Mouse (Mus musculus): ENCODE results near the gene Gapvd1.
A peak's percentile ranks its signal among the peaks of the same experiment; 100 is the strongest.
"Not testable (repeated sequence)": the region's sequence is repeated elsewhere in the genome, so short reads cannot be mapped to it uniquely, and the experiment has no call there.

Gene Gapvd1

DNA sequence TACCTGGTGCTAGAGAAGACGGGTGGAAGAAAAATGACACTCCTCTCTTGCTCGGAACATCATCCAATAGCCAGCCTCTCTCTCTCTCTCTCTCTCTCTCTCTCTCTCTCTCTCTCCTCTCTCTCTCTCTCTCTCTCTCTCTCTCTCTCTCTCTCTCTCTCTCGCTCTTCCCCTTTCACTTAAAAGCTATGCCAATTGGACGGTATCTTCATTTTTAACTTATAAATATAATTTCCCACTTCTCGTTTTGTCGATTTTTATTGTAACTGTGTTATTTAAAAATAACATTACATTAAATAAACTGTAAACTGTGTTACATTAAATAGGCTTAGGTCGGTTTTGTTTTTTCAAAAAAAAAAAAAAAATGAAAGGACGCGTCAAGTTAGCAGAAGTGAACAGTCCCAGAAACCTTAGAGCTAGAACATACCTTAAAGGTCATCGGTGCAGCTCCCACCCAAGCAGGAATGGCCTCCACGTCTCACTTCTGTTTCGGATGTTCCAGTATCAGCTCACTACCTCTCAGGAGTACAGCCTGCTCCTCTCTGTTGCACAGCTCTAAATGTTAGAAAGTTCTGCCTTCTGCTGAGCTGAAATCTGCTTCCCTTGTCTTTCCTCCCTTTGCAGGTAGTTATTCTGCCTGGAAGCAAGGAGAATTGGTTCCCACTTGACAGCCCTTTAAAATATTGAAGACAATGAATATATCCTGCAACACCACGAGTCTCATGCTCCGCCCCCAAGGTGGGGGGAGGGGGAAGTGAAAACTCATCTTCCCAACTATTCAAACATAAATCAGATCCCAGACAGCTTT lies at the start of gene Gapvd1:
Gene Gapvd1 (minus strand): TSS at position 682 of the 808 bp plus-strand sequence.
- DNase-seq (ENCODE audit: low spot score in 2 of 2) = no peak

DNA sequence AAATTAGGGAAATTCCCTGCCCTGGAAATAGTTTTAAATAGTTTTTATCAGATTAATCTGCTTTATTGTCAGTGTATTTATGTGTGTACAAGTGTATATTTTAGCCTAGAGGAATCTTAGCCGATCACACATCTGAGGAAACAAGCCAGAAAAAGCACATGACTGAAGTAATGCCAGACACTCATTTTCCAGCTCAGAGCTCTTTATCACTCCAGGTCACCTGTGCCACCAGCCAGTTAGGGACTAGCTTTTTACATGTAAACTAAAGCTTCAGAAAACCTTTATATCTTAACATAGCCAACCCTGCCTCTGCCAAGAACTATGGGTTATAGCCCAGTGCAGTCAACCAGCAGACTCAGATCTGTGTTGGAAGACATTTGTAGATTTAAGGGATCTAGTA lies 49.8 kb upstream of the Gapvd1 start:
- no peak for DNase-seq (ENCODE audit: low spot score in 2 of 2)

DNA sequence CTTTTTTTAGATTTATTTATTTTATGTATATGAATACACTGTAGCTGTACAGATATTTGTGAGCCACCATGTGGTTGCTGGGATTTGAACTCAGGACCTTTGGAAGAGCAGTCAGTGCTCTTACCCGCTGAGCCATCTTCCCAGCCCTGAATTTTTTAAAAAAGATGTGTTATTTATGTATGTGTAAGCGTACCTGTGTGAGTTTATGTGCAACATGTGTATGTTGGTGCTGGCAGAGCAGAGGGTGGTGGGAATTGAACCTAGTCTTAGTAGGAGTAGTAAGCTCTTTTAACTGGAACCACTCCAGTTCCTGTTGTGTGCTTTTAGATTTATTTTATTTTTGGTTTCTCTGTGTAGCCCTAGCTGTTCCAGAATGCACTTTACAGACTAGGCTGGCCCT lies 49.1 kb upstream of the Gapvd1 start:
- no peak for DNase-seq (ENCODE audit: low spot score in 2 of 2)

DNA sequence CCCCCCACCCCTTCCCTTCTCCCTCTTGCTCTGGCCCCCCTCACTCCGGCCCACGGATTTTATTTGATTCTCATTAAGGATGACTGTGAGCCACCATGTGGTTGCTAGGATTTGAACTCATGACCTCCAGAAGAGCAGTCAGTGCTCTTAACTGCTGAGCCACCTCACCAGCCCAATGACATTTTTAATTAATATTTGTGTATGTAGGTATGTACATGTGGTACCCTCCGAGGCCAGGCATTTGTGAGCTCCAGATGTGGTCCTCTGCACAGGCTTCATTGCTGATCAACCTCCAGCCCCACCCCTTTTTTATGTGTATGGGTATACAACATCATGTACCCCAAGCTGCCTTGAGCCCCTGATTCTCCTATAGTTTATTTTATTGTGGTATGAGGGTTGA lies 48.7 kb upstream of the Gapvd1 start:
- DNase-seq (ENCODE audit: low spot score in 2 of 2) = no peak

DNA sequence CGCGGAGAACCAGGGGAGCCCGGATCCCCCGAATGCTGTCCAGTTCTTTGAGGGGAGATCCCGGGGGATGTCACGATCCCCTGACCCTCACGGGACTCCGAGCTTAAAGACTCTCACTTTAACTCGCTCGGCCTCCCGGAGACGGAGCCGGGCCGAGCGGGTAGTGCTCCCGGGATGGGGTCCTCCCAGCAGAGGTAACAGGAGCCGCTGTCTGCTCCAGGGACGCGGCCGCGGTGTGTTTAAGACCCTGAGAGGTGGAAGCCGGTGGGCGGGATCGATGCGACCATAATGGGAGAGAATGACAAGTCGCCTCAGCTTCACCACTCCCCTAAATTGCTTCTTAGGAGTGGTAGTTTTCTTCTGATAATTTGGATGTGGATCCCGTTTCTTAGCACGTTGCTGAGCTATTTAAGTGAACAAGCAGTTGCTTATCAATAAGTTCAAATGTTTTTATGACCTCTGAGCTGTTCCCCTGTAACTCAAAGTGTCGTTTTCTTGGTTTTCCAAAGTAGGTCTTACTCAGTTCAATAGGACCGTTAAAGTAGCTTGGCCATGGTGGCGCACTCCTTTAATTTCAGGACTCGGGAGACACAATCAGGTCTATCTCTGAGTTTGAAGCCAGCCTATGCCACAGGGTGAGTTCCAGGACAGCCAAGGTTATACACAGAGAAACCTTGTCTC lies 47.7 kb upstream of the Gapvd1 start:
- not testable (repeated sequence) for DNase-seq (ENCODE audit: low spot score in 2 of 2)

DNA sequence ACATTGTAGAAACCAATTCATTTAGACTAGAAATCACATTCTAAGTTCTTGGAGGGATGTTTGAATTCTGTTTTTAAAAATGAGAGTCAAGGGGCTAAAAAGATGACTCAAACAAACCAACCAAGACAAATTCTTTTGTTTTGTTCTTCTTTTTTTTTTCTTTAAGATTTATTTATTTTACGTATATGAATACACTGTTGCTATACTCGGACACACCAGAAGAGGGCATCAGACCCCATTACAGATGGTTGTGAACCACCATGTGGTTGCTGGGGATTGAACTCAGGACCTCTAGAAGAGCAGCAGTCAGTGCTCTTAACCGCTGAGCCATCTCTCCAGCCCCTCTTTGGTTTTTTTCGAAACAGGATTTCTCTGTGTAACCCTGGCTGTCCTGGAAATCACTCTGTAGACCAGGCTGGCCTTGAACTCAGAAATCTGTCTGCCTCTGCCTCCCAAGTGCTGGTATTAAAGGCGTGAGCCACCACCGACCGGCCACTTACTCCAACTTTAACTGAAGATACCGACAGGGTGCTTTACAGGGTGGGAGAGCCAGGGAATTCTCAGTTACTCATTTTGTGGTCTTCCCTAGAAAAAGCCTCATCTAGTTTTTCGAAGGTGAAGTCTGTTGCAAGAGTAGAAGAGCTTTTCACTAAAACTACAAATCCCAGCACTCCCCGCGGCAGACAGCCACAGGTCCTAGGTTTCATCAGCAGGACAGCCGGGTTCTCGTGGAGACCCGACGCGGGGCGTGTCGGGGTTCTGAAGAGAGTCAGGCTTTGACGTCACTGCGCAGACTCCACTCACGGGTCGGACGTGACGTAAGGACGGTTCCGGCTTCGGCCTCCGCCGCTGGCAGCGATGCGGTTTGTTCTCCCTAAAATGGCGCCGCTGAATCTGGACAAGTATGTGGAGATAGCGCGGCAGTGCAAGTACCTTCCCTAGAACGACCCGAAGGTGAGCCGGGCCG lies 46.8 kb upstream of the Gapvd1 start:
- peak; percentile 98 to 99 for DNase-seq (ENCODE audit: low spot score in 2 of 2)

DNA sequence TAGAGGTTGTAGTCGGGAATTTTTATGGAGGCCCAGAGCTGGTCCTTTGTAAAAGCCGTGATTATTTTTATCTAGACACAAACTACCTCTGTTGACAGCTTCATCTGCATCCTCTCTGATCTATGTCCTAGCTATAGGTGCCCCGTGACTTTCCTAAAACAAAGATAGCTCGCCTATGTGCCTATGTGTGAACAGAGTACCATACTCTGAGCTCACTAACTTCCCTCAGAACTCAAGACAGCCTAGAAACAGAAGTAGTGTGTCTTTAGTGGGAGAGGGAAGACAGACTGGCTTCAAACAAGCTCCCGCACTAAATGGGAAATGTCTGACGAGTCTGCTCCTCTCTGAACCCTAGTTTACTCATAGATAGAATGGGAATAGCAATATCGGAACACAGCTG lies 45.3 kb upstream of the Gapvd1 start:
- DNase-seq (ENCODE audit: low spot score in 2 of 2) = no peak

DNA sequence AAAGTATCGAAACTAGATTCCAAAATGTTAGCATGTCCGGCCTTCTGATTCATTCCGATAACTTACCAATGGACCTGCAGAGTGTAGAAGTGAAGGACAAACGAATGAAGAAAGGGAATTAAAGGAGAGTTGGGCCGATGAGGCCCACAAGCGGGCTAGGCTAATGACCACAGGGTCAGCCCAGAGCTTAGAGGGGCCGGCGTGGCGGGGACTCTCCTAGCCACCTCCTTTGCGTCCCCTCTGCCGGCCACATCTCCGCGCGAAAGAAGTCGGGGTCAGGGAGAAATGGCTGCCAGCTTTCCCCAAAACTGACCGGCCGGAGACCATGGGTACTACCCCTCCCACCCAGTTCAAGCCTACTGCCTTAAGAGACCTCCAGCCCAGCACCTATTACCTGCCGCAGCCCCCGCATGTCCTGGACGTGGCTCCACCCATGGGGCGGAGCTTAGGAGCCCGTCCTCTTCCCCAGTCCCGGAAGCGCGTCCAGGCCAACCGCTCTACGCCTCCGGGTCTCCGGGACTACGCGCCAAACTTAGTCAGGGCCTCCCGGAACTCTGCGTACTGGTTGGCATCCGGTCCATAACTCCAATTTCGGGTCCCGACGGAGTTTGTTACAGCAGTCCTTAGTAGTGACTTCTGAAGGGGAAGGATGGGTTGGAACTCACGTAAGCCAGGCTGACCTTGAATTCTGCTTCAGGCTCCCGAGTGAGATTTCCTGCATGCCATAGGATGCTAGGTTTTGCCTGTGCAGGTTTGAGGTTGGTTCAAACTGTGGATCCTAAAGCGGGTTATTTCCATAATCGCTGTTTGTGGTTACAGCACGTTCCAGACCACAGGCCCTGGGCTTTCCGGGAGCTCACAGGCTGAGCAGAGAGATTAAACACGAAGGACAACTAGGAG lies 44.6 kb upstream of the Gapvd1 start, which contains the start of gene Rabepk:
Gene Rabepk (minus strand): TSS at position 556 of the 900 bp plus-strand sequence.
- DNase-seq (ENCODE audit: low spot score in 2 of 2) = peak; percentile 60 to 74

DNA sequence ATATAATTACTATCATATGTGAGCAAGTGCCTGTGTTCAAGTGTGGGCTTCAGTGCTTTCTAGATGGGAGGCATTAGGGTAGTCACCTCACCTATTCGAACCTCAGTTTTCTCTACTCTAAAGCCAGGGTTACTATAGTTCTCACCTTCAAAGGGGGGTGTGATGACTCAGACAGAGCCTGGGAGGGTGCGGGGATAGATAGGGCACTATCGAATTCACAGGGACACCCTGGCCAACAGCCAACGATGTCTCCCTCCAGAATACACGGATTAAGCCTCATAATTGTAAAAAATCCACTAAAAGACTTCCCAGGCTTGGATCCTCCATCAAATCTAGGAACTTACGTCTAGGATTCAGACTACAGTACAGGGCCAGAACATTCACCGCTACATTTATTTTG lies 40.4 kb upstream of the Gapvd1 start:
- DNase-seq (ENCODE audit: low spot score in 2 of 2) = no peak

DNA sequence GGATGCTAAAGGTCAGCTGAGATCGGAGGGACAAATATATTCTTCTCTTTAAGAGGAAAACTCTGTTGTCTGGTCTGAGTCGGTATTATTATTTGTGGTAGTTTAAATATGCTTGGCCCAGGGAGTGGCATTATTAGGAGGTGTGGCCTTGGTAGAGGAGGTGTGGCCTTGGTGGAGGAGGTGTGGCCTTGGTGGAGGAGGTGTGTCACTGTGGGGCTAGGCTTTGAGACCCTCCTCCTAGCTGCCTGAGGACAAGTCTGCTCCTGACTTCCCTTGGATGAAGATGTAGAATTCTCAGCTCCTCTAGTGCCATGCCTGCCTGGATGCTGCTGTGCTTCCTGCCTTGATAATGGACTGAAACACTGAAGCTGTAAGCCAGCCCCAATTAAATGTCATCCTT lies 39.5 kb upstream of the Gapvd1 start:
- no peak for DNase-seq (ENCODE audit: low spot score in 2 of 2)

DNA sequence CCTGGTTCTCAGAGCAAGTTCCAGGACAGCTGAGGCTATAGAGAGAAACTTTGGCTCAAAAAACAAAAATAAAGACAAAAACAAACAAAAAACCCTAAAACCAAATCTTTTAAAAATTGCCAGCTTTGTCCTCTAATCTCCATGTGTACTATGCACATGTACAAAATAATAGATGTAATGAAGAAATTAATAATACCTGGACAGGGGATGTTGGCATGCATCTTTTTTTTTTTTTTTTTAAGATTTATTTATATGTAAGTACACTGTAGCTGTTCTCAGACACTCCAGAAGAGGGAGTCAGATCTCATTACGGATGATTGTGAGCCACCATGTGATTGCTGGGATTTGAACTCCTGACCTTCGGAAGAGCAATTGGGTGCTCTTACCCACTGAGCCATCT lies 37.5 kb upstream of the Gapvd1 start:
- not testable (repeated sequence) for DNase-seq (ENCODE audit: low spot score in 2 of 2)

DNA sequence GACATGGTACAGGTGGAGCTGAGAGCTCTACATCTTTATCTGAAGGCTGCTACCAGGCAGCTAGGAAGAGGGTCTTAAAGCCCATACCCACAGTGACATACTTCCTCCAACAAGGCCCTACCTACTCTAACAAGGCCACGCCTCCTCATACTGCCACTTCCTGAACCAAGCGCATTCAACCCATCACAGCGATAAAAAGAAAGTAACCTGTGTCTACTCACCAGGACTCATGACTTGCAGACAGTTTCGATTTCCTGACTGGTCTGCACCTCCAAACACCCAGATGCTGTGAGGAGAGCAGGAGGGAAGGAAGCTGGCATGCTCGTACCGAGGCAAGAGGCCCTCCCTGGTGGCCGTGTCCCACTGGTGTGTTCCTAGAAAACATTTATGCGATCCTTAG lies 35.2 kb upstream of the Gapvd1 start:
- DNase-seq (ENCODE audit: low spot score in 2 of 2) = no peak

DNA sequence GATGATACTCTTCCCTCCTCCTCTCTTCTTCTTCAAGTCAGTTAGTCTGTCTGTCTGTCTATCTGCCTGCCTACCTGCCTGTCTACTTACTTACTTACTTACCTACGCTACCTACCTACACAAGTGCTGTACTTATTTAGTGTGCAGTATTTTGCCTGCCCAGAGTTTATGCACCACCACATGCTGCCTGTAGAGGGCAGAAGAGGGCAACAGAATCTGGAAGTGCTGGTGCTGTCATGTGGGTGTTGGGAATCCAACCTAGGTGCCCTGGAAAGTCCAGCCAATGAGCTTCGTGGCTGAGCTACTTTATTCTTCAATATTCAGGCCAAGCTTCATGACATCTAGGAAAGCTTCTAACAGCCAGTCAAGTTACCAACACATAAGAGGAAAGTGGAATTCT lies 29.1 kb upstream of the Gapvd1 start:
- DNase-seq (ENCODE audit: low spot score in 2 of 2) = no peak

DNA sequence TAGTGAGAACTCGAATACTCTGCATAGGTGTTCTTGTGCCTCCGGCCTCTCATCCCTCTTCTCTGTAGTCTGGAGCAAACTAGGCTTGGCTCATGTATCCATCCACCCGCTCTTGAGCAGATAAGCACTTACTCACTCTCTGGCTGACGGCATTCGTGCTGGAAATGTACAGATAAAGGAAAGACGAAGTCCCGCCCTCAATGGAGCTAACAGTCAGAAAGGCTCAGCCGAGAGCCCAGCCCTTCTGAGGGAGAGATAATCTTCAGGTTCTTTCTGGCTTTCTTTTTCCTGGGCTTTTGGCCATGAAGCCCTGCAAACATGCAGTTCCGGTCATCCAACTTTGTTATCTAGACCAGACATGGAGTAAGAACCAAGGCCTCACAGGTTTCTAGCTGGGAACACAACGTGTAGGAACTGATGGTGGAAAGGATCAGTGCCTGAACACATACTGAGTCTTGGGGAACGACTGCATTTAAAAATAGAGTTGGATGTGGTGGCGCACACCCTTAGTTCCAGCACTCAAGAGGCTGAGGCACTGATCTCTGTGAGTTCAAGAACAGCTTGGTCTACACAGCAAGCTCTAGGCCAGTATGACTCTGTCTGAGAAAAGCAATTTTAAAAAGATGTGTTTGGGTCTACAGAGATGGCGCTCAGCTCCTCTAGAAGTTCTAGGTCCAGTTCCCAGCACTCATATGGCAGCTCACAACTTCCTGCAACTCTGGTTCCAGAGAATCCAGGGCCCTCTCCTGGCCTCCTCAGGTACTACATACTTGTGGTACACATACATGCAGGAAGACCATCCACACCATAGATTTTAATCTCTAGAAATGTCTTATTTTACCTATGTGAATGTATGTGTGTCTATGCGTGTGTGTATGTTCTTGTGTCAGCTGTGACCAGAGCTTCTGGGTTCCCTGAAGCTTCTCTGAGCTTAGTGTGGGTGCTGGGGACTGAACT lies 28.3 kb upstream of the Gapvd1 start:
- no peak for DNase-seq (ENCODE audit: low spot score in 2 of 2)

DNA sequence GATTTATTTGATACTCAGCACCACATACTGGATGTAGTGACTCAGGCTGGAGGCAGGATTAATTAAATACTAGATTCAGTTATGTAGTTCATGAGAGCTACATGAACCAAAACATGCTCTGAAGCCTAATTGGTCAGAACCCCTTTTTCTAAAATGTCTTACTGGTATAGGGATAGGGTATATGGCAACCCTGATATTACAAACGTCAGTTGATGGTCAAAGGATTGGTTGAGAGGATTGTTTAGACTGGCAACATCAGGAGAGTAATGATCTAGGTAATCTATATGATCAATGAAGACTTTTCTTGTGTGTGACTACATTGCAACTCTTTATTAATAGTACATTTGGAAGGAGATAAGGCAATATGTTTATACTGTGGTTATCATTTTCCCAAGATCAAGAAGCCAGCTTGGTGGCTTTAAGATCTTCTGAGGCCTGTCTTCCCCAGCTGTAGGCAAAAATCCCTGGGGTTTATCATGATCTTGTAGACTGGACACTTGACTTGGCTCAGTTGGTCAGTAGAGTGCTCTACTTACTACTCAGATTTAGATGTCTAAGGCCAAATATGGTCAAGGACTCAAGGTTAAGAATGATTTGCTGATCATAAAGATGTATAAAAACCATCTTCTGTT lies 22.3 kb upstream of the Gapvd1 start:
- no peak for DNase-seq (ENCODE audit: low spot score in 2 of 2)

DNA sequence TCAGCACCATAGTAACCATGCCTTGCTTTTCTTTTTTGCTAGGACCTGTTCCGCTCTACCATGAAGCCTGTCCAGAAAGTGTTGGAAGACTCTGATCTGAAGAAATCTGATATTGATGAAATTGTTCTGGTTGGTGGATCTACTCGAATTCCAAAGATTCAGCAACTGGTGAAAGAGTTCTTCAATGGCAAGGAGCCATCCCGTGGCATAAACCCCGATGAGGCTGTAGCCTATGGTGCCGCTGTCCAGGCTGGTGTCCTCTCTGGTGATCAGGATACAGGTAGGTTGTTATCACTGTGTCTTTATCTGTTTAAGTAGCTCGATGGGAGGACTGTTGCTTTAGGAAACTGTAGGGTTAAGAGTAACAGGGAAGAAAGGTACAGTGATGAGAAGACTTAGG lies 19.5 kb upstream of the Gapvd1 start:
- no peak for DNase-seq (ENCODE audit: low spot score in 2 of 2)

DNA sequence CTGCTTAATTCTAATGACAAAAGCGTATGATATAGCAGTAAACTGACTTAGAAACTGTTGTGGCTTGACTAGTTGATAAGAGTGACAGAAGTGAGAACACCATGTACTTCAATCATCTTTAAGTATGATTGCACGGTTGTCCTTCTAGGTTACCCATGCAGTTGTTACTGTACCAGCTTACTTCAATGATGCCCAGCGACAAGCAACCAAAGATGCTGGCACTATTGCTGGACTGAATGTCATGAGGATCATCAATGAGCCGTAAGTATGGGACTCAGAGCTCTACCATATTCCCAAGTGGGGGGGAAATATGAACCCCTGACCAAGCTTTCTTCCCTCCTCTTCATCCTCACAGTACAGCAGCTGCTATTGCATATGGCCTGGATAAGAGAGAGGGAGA lies 18.6 kb upstream of the Gapvd1 start:
- DNase-seq (ENCODE audit: low spot score in 2 of 2) = no peak

DNA sequence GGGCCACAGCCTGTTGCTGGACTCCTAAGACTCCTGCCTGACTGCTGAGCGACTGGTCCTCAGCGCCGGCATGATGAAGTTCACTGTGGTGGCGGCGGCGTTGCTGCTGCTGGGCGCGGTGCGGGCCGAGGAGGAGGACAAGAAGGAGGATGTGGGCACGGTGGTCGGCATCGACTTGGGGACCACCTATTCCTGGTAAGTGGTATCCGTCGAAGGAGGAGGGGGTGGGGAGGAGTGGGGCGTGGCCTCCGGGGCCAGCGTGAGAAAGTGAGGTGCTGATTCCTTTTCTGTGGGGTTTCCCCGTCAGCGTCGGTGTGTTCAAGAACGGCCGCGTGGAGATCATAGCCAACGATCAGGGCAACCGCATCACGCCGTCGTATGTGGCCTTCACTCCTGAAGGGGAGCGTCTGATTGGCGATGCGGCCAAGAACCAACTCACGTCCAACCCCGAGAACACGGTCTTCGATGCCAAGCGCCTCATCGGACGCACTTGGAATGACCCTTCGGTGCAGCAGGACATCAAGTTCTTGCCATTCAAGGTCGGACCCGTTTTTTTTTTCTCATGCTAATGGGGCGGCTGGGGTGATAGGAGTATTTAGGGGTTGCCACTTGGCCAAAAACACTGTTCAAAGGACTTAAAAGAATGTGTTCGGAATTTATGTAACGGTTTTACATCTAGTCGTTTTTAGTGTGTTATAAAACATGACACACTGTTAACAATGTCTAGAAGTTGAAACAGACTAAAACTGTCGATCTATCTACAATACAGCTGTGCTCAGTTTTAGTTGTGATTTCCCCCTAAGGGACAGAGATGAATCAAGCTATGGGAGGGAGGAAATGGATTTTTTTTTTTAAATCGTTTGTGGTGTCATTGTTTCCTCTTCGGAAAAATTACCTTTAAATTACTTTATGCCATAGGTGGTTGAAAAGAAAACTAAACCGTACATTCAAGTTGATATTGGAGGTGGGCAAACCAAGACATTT lies 17.5 kb upstream of the Gapvd1 start:
- DNase-seq (ENCODE audit: low spot score in 2 of 2) = peak in 1 of 2 experiments; percentile 20
